Mouse (Mus musculus) testis, adult 2 months (tissue): ENCODE results near the gene Sp100.

Experiments used
- CTCF ChIP-seq: fragments of 200-500 bp; IDR thresholded peaks from 2 replicates; pipeline ENCODE4 v1.5.1; 2012; ENCODE audit warnings: low read depth, mild to moderate bottlenecking, inconsistent platforms, low read length, moderate library complexity; ENCODE audit not compliant: control insufficient read depth, insufficient read depth, insufficient replicate concordance
- POLR2A ChIP-seq: fragments of 200-500 bp; IDR thresholded peaks from 2 replicates; pipeline ENCODE4 v1.6.1; 2012; ENCODE audit warnings: low read depth, mild to moderate bottlenecking, inconsistent platforms, low read length, moderate library complexity; ENCODE audit not compliant: control insufficient read depth

- TF ChIP-seq POLR2A = no peak
- no peak for TF ChIP-seq CTCF
Observed at GRCm38 (mm10) chr1:85734511-85734910, 84.7 kb downstream of the Sp100 start.
